Mouse (Mus musculus): ENCODE measurements around the gene Tenm1. TPM values are rescaled to one million over a fixed set of nuclear protein-coding genes. Genes with fewer than 3 reads are reported as not detected.

The Tenm1 gene
- not detected for polyA plus RNA-seq (2014; fragmentation: Illumina TruSeq; extraction: RNeasy Lipid Tissue Mini Kit (QIAGEN cat#74804); ENCODE audit: low read depth, low replicate concordance)

DNA sequence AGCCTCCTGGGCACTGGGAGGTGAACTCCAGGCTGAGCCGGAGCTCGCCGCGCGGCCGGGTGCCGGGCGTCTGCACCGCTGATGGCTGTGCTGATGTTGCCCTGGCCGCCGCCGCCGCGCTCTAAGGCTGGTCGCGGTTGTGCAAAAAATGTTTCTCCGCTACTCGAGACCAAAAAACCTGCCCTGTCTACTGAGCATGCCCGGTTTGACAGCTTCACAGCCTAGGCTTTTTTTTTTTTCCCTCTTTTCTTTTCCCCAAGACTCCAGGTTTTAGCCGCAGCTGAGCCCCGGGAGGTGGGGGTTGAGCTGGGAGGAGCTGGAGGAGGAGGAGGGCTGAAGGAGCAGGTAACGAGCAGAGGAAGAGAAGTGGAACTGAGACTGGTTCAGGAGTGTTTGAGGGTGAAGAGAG is at the start of gene Tenm1:
TSS of gene Tenm1 (minus strand) at position 272 of the 409 bp plus-strand sequence.

DNA sequence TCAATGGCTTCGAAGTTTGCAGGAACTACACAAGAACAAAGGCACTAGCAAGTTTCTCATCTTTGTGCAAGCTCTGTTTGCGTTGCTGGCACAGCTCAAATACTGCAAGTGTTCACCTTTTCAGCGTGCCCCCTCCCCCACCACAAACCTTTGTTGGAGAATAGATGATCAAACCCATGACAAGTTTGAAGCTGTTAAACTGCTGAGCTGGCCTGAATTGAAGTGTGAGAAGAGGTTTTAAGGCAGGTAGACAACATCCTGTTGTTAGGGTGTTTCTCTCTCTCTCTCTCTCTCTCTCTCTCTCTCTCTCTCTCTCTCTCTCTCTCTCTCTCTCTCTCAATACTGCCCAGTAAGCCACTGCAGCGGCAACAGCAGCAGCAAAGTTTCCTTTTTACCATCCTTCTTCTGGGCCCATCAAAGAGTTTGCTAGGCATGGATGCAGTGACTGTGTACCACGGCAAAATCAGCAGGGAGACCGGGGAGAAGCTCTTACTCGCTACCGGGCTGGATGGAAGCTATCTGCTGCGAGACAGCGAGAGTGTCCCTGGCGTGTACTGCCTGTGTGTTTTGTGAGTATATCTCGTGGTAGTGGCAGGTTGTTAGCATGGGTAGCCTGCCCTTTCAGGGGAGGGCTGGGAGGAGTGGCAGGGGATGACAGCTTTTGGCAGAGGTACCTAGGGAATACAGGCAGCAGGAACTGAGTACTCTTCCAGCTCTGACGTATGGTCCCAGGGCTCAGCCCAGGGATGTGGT is 926.5 kb downstream of the Tenm1 start, which contains the start of gene Sh2d1a:
TSS of gene Sh2d1a (plus strand) at position 163 of the 753 bp plus-strand sequence.

DNA sequence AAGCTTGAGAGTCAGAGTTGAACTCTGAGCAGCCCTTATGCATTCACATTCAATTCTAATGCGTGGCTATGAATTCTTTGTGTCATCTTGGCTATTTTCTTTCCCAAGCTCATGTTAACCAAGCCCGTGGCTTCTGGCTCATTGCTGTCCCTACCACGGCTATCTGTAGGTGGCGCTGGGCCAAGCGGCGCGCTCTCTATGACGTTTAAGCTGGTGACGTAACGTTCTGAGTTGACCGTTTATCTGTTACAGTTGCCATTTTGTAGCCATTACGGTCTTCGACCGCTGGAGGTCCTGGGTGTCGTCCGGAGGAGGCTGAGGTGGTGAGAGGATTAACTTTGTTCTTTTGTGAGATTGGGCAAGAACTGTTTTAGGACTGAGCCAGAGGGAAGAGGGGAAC is 939.5 kb downstream of the Tenm1 start, which contains the start of gene Tex13c2:
TSS of gene Tex13c2 (plus strand) at position 246 of the 400 bp plus-strand sequence.

Other genes starting within 250 kb of the Tenm1 start
- gene Tex13c1, start 162.0 kb upstream of the Tenm1 start, polyA plus RNA-seq (2014; fragmentation: Illumina TruSeq; extraction: RNeasy Lipid Tissue Mini Kit (QIAGEN cat#74804); ENCODE audit: low read depth, low replicate concordance), result not detected